ENCODE assay signal across 13 mouse cellular contexts in the genomic region with DNA sequence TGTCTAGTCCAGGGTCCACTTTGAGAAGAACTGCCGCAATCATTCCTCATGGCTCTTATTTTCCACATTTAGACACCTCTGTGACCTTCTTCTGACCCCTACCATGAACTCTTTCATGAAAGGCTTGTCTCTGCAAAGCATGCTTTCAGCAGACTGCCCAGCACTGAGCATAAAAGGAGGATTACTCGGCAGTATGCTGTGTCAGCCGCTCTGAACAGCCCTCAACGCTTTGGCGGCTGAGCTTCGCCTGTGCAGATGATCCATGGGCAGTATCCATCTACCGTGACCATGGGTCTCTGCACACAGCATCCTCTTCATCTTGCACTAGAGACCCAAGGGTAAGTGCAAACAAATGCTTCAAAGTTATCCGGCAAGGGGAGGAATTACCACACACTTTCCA.
A peak's percentile ranks its signal among the peaks of the same experiment; 100 is the strongest.
DNase-seq lines count a peak whose midpoint lies in the region; ATAC-seq and TF ChIP-seq lines count a peak whose summit lies in the region.
"Had no signal": no experiment of that assay in that cellular context is flagged by ENCODE, and none has a peak within 500 bp of the region (broad histone marks: within the 10 kb centered on the region; RNA-seq: fewer than 3 reads in every experiment).

No protein-coding gene starts in this region.

- no peaks in the 10 kb centered on the region for H3K27me3 ChIP-seq in heart, embryonic 16.5 days (ENCODE audit: control insufficient read depth, insufficient read depth, low read length)
- H3K27me3 ChIP-seq in embryonic facial prominence, embryonic 14.5 days (replicated peaks; ENCODE audit: control insufficient read depth, insufficient read depth, low read length): no peaks in the 10 kb centered on the region
- no peaks in the 10 kb centered on the region for H3K27me3 ChIP-seq in midbrain, embryonic 12.5 days
- H3K27me3 ChIP-seq: kidney, embryonic 15.5 days; liver, embryonic 13.5 days had no signal

- no peak overlapping the region for H3K4me3 ChIP-seq in heart, embryonic 16.5 days (ENCODE audit: low read length)
- H3K4me3 ChIP-seq in embryonic facial prominence, embryonic 14.5 days (ENCODE audit: low read depth, low read length): no peak overlapping the region
- no peak overlapping the region for H3K4me3 ChIP-seq in midbrain, embryonic 12.5 days
- H3K4me3 ChIP-seq: kidney, embryonic 15.5 days; liver, embryonic 13.5 days had no signal

- no peak for TF ChIP-seq CTCF in brain, embryonic 14.5 days (IDR thresholded peaks at IDR 0.05; ENCODE audit: borderline replicate concordance, extremely low read depth, insufficient read depth, insufficient read length)

- peak; percentile 63 for ATAC-seq in heart, embryonic 16.5 days (replicated peaks; ENCODE audit: extremely low read depth, insufficient read depth, low FRiP score)
- ATAC-seq in embryonic facial prominence, embryonic 14.5 days (ENCODE audit: low read depth): peak; percentile 37; the same call in 1 of the 2 replicates
- peak; percentile 69 for ATAC-seq in midbrain, embryonic 12.5 days (ENCODE audit: low FRiP score, low read depth)
- no peak for ATAC-seq in monocyte, adult 5-6 weeks (replicated peaks; ENCODE audit: insufficient number of reproducible peaks, low FRiP score, low TSS enrichment, poor library complexity, severe bottlenecking)
- ATAC-seq: CD4-positive, CD25-positive, alpha-beta regulatory T cell, adult 4 months had no signal

- no peak for DNase-seq in heart, postnatal 14 days
- peak; percentile 65 for DNase-seq in brain, embryonic 14.5 days (ENCODE audit: low read depth)
- DNase-seq in embryonic facial prominence, embryonic 14.5 days (ENCODE audit: low spot score): no peak
- no peak for DNase-seq in testis, postnatal 14 days (ENCODE audit: low spot score)
- no peak for DNase-seq in right cerebral cortex, adult 2 months (ENCODE audit: low spot score in 2 of 2)
- DNase-seq: cerebellum, postnatal 10 days; liver, embryonic 13.5 days; lung, postnatal 36 days had no signal

- peak overlapping the region; percentile 22; the same call in 1 of the 2 replicates for H3K9ac ChIP-seq in heart, embryonic 16.5 days (ENCODE audit: low read length)
- H3K9ac ChIP-seq in embryonic facial prominence, embryonic 14.5 days (ENCODE audit: low read depth, low read length): no peak overlapping the region
- no peak overlapping the region for H3K9ac ChIP-seq in midbrain, embryonic 12.5 days (replicated peaks)
- H3K9ac ChIP-seq: kidney, embryonic 15.5 days; liver, embryonic 13.5 days had no signal

- no peaks in the 10 kb centered on the region for H3K9me3 ChIP-seq in heart, embryonic 16.5 days (replicated peaks; ENCODE audit: control insufficient read depth, low read length)
- no peaks in the 10 kb centered on the region for H3K9me3 ChIP-seq in embryonic facial prominence, embryonic 14.5 days (ENCODE audit: control insufficient read depth, low read length)
- 0 out of 2 replicates have a peak, but pooled peaks cover 2% of the 10 kb centered on the region for H3K9me3 ChIP-seq in midbrain, embryonic 12.5 days
- H3K9me3 ChIP-seq: kidney, embryonic 15.5 days; liver, embryonic 13.5 days had no signal

- peaks cover 15% of the 10 kb centered on the region for H3K4me1 ChIP-seq in heart, embryonic 16.5 days (ENCODE audit: control insufficient read depth, insufficient read depth, low read length)
- H3K4me1 ChIP-seq in embryonic facial prominence, embryonic 14.5 days (ENCODE audit: control insufficient read depth, insufficient read depth, low read length): no peaks in the 10 kb centered on the region
- peaks cover 15% of the 10 kb centered on the region for H3K4me1 ChIP-seq in midbrain, embryonic 12.5 days
- H3K4me1 ChIP-seq: kidney, embryonic 15.5 days; liver, embryonic 13.5 days had no signal

- 48% methylated on average over 8 of the region's 8 CpGs for WGBS in heart, embryonic 16.5 days
- 44% methylated on average over 8 of the region's 8 CpGs for WGBS in embryonic facial prominence, embryonic 14.5 days
- 9% methylated on average over 8 of the region's 8 CpGs for WGBS in midbrain, embryonic 12.5 days

- peak overlapping the region; percentile 16; the same call in 1 of the 2 replicates for H3K4me2 ChIP-seq in heart, embryonic 16.5 days (ENCODE audit: low read depth, low read length)
- no peak overlapping the region for H3K4me2 ChIP-seq in embryonic facial prominence, embryonic 14.5 days (ENCODE audit: low read depth, low read length)
- no peak overlapping the region; the same call in 1 of the 2 replicates for H3K4me2 ChIP-seq in midbrain, embryonic 12.5 days (replicated peaks)
- H3K4me2 ChIP-seq: kidney, embryonic 15.5 days; liver, embryonic 13.5 days had no signal

- peak overlapping the region; percentile 25; the same call in 1 of the 2 replicates for H3K27ac ChIP-seq in heart, embryonic 16.5 days (ENCODE audit: low read length)
- H3K27ac ChIP-seq in embryonic facial prominence, embryonic 14.5 days (replicated peaks; ENCODE audit: low read depth, low read length): no peak overlapping the region
- H3K27ac ChIP-seq in midbrain, embryonic 12.5 days (replicated peaks): no peak overlapping the region; the same call in 1 of the 2 replicates
- H3K27ac ChIP-seq: kidney, embryonic 15.5 days; liver, embryonic 13.5 days had no signal

- intact Hi-C loops in heart, postnatal 14 days (cut with DNase I): no loop called here

- TF ChIP-seq POLR2A in brain, embryonic 14.5 days (IDR thresholded peaks at IDR 0.05; ENCODE audit: borderline replicate concordance, extremely low read depth, insufficient read depth, insufficient read length, poor library complexity, severe bottlenecking): no peak

- no peaks in the 10 kb centered on the region for H3K36me3 ChIP-seq in heart, embryonic 16.5 days (ENCODE audit: control insufficient read depth, insufficient read depth)
- H3K36me3 ChIP-seq in embryonic facial prominence, embryonic 14.5 days (ENCODE audit: control insufficient read depth, insufficient read depth, low read length): no peaks in the 10 kb centered on the region
- no peaks in the 10 kb centered on the region for H3K36me3 ChIP-seq in midbrain, embryonic 12.5 days
- H3K36me3 ChIP-seq: kidney, embryonic 15.5 days; liver, embryonic 13.5 days had no signal
